Mouse (Mus musculus): Measurements from ENCODE around the gene Lcn3. TPM values are rescaled to one million over a fixed set of nuclear protein-coding genes. Genes with fewer than 3 reads are reported as not detected.

The Lcn3 gene
- polyA plus RNA-seq, 1 experiment: not detected

Other genes with a start within 250 kb of the Lcn3 start
- 21.6 and 22.6 TPM in 2 replicates for gene Traf2, start 218.6 kb upstream of the Lcn3 start, polyA plus RNA-seq (2012; rRNA removed)
- gene Edf1, start 207.7 kb upstream of the Lcn3 start, polyA plus RNA-seq (2012; rRNA removed): 56.2 and 74.7 TPM in 2 replicates
- 2.2 and 4.0 TPM in 2 replicates for gene Mamdc4, start 190.7 kb upstream of the Lcn3 start, polyA plus RNA-seq (2012; rRNA removed)
- gene Phpt1, start 190.3 kb upstream of the Lcn3 start, polyA plus RNA-seq (2012; rRNA removed): 22.5 and 28.5 TPM in 2 replicates
- gene Ajm1, start 183.8 kb upstream of the Lcn3 start, polyA plus RNA-seq (2012; rRNA removed): 6.3 and 7.6 TPM in 2 replicates
- 43.6 and 55.1 TPM in 2 replicates for gene Rabl6, start 157.0 kb upstream of the Lcn3 start, polyA plus RNA-seq (2012; rRNA removed)
- gene Ccdc183, start 147.9 kb upstream of the Lcn3 start, polyA plus RNA-seq (2012; rRNA removed): not detected in 2 replicates
- 16.4 and 16.8 TPM in 2 replicates for gene Tmem141, start 143.6 kb upstream of the Lcn3 start, polyA plus RNA-seq (2012; rRNA removed)
- gene Fcna, start 137.5 kb upstream of the Lcn3 start, polyA plus RNA-seq (2012; rRNA removed): 71.2 and 120 TPM in 2 replicates
- not detected in 2 replicates for gene Lcn8, start 112.4 kb upstream of the Lcn3 start, polyA plus RNA-seq (2012; rRNA removed)
- gene Lcn5, start 107.6 kb upstream of the Lcn3 start, polyA plus RNA-seq (2012; rRNA removed): not detected in 2 replicates
- gene Lcn6, start 88.8 kb upstream of the Lcn3 start, polyA plus RNA-seq (2012; rRNA removed): not detected in 2 replicates
- not detected in 2 replicates for gene Lcn10, start 82.8 kb upstream of the Lcn3 start, polyA plus RNA-seq (2012; rRNA removed)
- gene Obp2a, start 65.5 kb upstream of the Lcn3 start, polyA plus RNA-seq (2012; rRNA removed): not detected in 2 replicates
- gene Bmyc, start 58.8 kb upstream of the Lcn3 start, polyA plus RNA-seq (2012; rRNA removed): 55.3 and 83.7 TPM in 2 replicates
- not detected in 2 replicates for gene Obp2b, start 28.6 kb upstream of the Lcn3 start, polyA plus RNA-seq (2012; rRNA removed)
- gene Lcn11, start 11.4 kb downstream of the Lcn3 start, polyA plus RNA-seq (2012; rRNA removed): not detected in 2 replicates
- not detected in 2 replicates for gene Gm13539, start 16.7 kb downstream of the Lcn3 start, polyA plus RNA-seq (2012; rRNA removed)
- gene Glt6d1, start 50.3 kb downstream of the Lcn3 start, polyA plus RNA-seq (2012; rRNA removed): not detected in 2 replicates
- gene Lcn9, start 57.6 kb downstream of the Lcn3 start, polyA plus RNA-seq (2012; rRNA removed): not detected in 2 replicates
- gene Sohlh1, start 81.7 kb downstream of the Lcn3 start, polyA plus RNA-seq (2012; rRNA removed): not detected in 2 replicates
- 0.16 and 0.40 TPM in 2 replicates for gene Kcnt1, start 98.2 kb downstream of the Lcn3 start, polyA plus RNA-seq (2012; rRNA removed)
- 5.3 and 6.5 TPM in 2 replicates for gene Camsap1, start 217.7 kb downstream of the Lcn3 start, polyA plus RNA-seq (2012; rRNA removed)

Measured in spleen, adult 2 months (tissue).